Mouse (Mus musculus): ENCODE data around the gene Ctbp2.

- no peak for TF ChIP-seq CTCF (IDR thresholded peaks at IDR 0.05)
- no peak for TF ChIP-seq EP300 (IDR thresholded peaks at IDR 0.05)
Observed at GRCm38 (mm10) chr7:133012637-133013366, 111.4 kb downstream of the Ctbp2 start.
